Mouse (Mus musculus) hindbrain, postnatal 0 days (tissue): Measurements from ENCODE around the gene Tjp3. TPM values are rescaled to one million over a fixed set of nuclear protein-coding genes. Genes with fewer than 3 reads are reported as not detected.

Experiments used
- ATAC-seq: fragments of 200-750 bp; cut with Nextera tagmentation; 2 replicates; pipeline ENCODE4 v1.8.0; 2017; ENCODE audit warnings: mild to moderate bottlenecking, moderate TSS enrichment, moderate library complexity
- DNase-seq: peaks from one replicate; pipeline ENCODE4 v3.0.0-alpha.2; 2015; ENCODE audit warnings: low spot score
- H3K27ac ChIP-seq: fragments of 300-500 bp; sonication (generic); 2 replicates; pipeline ENCODE4 v1.5.1; 2014; ENCODE audit warnings: mild to moderate bottlenecking
- H3K27me3 ChIP-seq: fragments of 300-500 bp; sonication (generic); 2 replicates; pipeline ENCODE4 v1.6.1; 2014; ENCODE audit warnings: low read length, mixed read lengths; ENCODE audit not compliant: insufficient read depth
- H3K36me3 ChIP-seq: fragments of 300-500 bp; sonication (generic); 2 replicates; pipeline ENCODE4 v1.6.1; 2014; ENCODE audit warnings: low read length, mixed read lengths; ENCODE audit not compliant: insufficient read depth
- H3K4me1 ChIP-seq: fragments of 300-500 bp; sonication (generic); 2 replicates; pipeline ENCODE4 v1.6.1; 2014; ENCODE audit warnings: antibody characterized with exemption, low read length, mixed read lengths; ENCODE audit not compliant: insufficient read depth
- H3K4me2 ChIP-seq: fragments of 300-500 bp; sonication (generic); 2 replicates; pipeline ENCODE4 v1.6.1; 2014; ENCODE audit warnings: low read depth, mild to moderate bottlenecking, low read length, moderate library complexity, mixed read lengths
- H3K4me3 ChIP-seq: fragments of 300-500 bp; sonication (generic); 2 replicates; pipeline ENCODE4 v1.5.1; 2014; ENCODE audit warnings: low read length
- H3K9ac ChIP-seq: fragments of 300-500 bp; sonication (generic); replicated peaks from 2 replicates; pipeline ENCODE4 v1.6.1; 2014; ENCODE audit warnings: mild to moderate bottlenecking, low read length, moderate library complexity, mixed read lengths
- H3K9me3 ChIP-seq: fragments of 300-500 bp; sonication (generic); 2 replicates; pipeline ENCODE4 v1.6.1; 2016; ENCODE audit warnings: low read length, mixed read lengths
- CTCF ChIP-seq: IDR thresholded peaks from 2 replicates; pipeline ENCODE4 v1.5.1; 2016; ENCODE audit warnings: antibody characterized with exemption, control low read depth, low read depth
- WGBS: fragments of 180-500 bp; shearing (Covaris S2); extraction: QIAGEN DNeasy Blood & Tissue Kit; methylation state at CpG from one replicate; pipeline ENCODE4 v1.1.7; 2014; 5-methylcytosine and 5-hydroxymethylcytosine counted together
- polyA plus RNA-seq: library from polyadenylated mRNA; unstranded; fragments of >200 nt; fragmentation: Nextera tagmentation; extraction: Ambion mirVana; gene quantifications from 2 replicates; pipeline ENCODE4 v1.2.1, GENCODE M21; 2015
- total RNA-seq: library from RNA; depleted of rRNA; stranded (reverse); fragments of >200 nt; gene quantifications from 2 replicates; pipeline ENCODE4 v1.2.3, GENCODE M21; 2014

Gene Tjp3
- total and polyA plus RNA-seq, 2 experiments from 2014 or later: 3.9 to 6.0 TPM

- 83% methylated on average over 12 of the region's 12 CpGs for WGBS
- TF ChIP-seq CTCF: no peak
- H3K27ac ChIP-seq: no peak overlapping the region
- no peak overlapping the region for H3K9ac ChIP-seq
- H3K4me3 ChIP-seq: no peak overlapping the region
- H3K4me2 ChIP-seq: no peak overlapping the region
- no peaks in the 10 kb centered on the region for H3K36me3 ChIP-seq
- H3K4me1 ChIP-seq: peaks cover 7% of the 10 kb centered on the region; the same call in 1 of the 2 replicates
- ATAC-seq (no peak), DNase-seq (no peak)
- H3K9me3 ChIP-seq: no peaks in the 10 kb centered on the region
- H3K27me3 ChIP-seq: no peaks in the 10 kb centered on the region
Measured at GRCm38 (mm10) chr10:81236471-81237268, 54.7 kb downstream of the Tjp3 start.

GRCm38 (mm10) chr10:81234206-81234605 lies 57.2 kb downstream of the Tjp3 start:
- H3K27ac ChIP-seq: no peak overlapping the region
- no peaks in the 10 kb centered on the region for H3K27me3 ChIP-seq
- H3K9ac ChIP-seq: peak overlapping the region; percentile 63; the same call in 1 of the 2 replicates
- H3K4me3 ChIP-seq: no peak overlapping the region
- no peak for TF ChIP-seq CTCF
- WGBS: 86% methylated on average over 6 of the region's 6 CpGs
- ATAC-seq (no peak), DNase-seq (no peak)
- H3K9me3 ChIP-seq: no peaks in the 10 kb centered on the region
- no peaks in the 10 kb centered on the region for H3K36me3 ChIP-seq
- peak overlapping the region; percentile 70 for H3K4me2 ChIP-seq
- peaks cover 12% of the 10 kb centered on the region for H3K4me1 ChIP-seq

- under 1% methylated on average over 27 of the region's 28 CpGs for WGBS
- ATAC-seq (peak; percentile 64; the same call in 1 of the 2 replicates), DNase-seq (no peak)
- H3K27me3 ChIP-seq: no peaks in the 10 kb centered on the region
- peak overlapping the region; percentile 63 for H3K9ac ChIP-seq
- no peak for TF ChIP-seq CTCF
- H3K4me3 ChIP-seq: peak overlapping the region; percentile 52
- peak overlapping the region; percentile 62 for H3K27ac ChIP-seq
- peak overlapping the region; percentile 70 for H3K4me2 ChIP-seq
- peaks cover 19% of the 10 kb centered on the region for H3K4me1 ChIP-seq
- H3K36me3 ChIP-seq: no peaks in the 10 kb centered on the region
- H3K9me3 ChIP-seq: no peaks in the 10 kb centered on the region
Measured at GRCm38 (mm10) chr10:81233226-81233585, 58.2 kb downstream of the Tjp3 start.

GRCm38 (mm10) chr10:81232580-81233225 lies 58.7 kb downstream of the Tjp3 start, which contains the start of gene Zfr2:
TSS of gene Zfr2 (plus strand) at chr10:81233155.
- DNase-seq (peak; percentile 94), ATAC-seq (peak; percentile 86)
- peak within 1 kb of the TSS; percentile 70 for H3K4me2 ChIP-seq
- no peaks in the 10 kb centered on the region for H3K36me3 ChIP-seq
- no peaks in the 10 kb centered on the region for H3K27me3 ChIP-seq
- TF ChIP-seq CTCF: no peak
- no peaks in the 10 kb centered on the region for H3K9me3 ChIP-seq
- 9% methylated on average over 29 of the region's 29 CpGs for WGBS
- H3K27ac ChIP-seq: peak within 1 kb of the TSS; percentile 94
- peak within 1 kb of the TSS; percentile 52 for H3K4me3 ChIP-seq
- H3K9ac ChIP-seq: peak within 1 kb of the TSS; percentile 63
- peaks cover 19% of the 10 kb centered on the region for H3K4me1 ChIP-seq

GRCm38 (mm10) chr10:81231436-81231835 lies 59.9 kb downstream of the Tjp3 start:
- 41% methylated on average over 7 of the region's 7 CpGs for WGBS
- Histone ChIP-seq H3K4me2 (peak overlapping the region; percentile 66), H3K4me1 (peaks cover 19% of the 10 kb centered on the region), H3K36me3 (no peaks in the 10 kb centered on the region), H3K9ac (peak overlapping the region; percentile 86; the same call in 1 of the 2 replicates), H3K27ac (peak overlapping the region; percentile 94; the same call in 1 of the 2 replicates), H3K9me3 (no peaks in the 10 kb centered on the region), H3K4me3 (peak overlapping the region; percentile 61), H3K27me3 (no peaks in the 10 kb centered on the region)
- no peak for ATAC-seq
- no peak for DNase-seq
- TF ChIP-seq CTCF: no peak

- WGBS: 2% methylated on average over 27 of the region's 27 CpGs
- Histone ChIP-seq H3K4me1 (peaks cover 19% of the 10 kb centered on the region), H3K27ac (peak within 1 kb of the TSS; percentile 94), H3K9ac (peak within 1 kb of the TSS; percentile 86), H3K27me3 (no peaks in the 10 kb centered on the region), H3K4me3 (peak within 1 kb of the TSS; percentile 61), H3K4me2 (peak within 1 kb of the TSS; percentile 66), H3K9me3 (no peaks in the 10 kb centered on the region), H3K36me3 (no peaks in the 10 kb centered on the region)
- peak; percentile 78 for TF ChIP-seq CTCF
- ATAC-seq (peak; percentile 84), DNase-seq (peak; percentile 90)
Measured at GRCm38 (mm10) chr10:81230438-81231332, 60.7 kb downstream of the Tjp3 start, which contains the start of gene Atcay. TSS of gene Atcay (minus strand) at chr10:81230833.
